Mouse (Mus musculus) kidney, adult 18-20 months (tissue): Measurements from ENCODE around the gene Olfr1309.
"Not testable (repeated sequence)": the region's sequence is repeated elsewhere in the genome, so short reads cannot be mapped to it uniquely, and the experiment has no call there.

Experiments used
- DNase-seq: peaks from one replicate; pipeline ENCODE4 v3.0.0; 2021

Gene Olfr1309

GRCm38 (mm10) chr2:111990181-111990580 lies at the start of gene Olfr1309:
TSS of gene Olfr1309 (minus strand) at chr2:111990281.
- no peak for DNase-seq

- DNase-seq: not testable (repeated sequence)
Measured at GRCm38 (mm10) chr2:112026971-112027370, 36.9 kb upstream of the Olfr1309 start.

DNA sequence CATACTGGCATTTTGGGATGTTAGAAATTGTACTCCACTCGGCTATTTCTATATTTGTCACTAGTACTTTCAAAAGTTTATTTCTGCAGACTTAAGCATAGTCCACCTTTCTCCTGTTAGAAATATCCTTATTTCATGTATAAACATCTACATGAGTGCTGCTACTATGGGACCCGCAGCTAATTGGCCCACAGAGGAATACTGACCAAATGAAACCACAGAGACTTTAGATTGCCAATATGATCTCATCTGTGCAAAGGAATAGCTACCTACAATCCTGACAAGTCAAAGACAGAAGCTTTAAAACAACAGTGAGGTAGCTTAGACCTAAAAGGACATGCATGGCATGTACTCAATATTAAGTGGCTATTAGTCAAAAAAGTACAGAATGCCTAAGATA lies 34.2 kb upstream of the Olfr1309 start, which contains the start of gene Olfr1311:
TSS of gene Olfr1311 (minus strand) at position 101 of the 400 bp plus-strand sequence.
- no peak for DNase-seq

DNA sequence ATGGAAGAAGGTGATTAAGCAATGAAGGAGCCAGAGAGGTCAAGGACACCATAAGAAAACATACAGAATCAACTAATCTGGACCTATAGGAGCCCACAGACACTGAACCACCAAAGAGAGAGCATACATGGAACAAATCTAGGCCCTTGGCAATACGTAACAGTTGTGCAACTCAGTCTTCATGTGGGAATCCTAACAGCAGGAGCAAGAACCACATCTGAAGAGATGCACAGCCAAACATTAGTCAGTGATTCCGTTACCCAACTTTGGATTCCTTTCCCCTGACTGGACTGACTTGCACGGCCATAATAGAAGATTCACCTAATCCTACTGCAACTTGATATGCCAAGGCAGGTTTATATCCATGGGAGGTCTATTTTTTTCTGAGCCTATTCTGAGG lies 24.8 kb upstream of the Olfr1309 start:
- DNase-seq: no peak

DNA sequence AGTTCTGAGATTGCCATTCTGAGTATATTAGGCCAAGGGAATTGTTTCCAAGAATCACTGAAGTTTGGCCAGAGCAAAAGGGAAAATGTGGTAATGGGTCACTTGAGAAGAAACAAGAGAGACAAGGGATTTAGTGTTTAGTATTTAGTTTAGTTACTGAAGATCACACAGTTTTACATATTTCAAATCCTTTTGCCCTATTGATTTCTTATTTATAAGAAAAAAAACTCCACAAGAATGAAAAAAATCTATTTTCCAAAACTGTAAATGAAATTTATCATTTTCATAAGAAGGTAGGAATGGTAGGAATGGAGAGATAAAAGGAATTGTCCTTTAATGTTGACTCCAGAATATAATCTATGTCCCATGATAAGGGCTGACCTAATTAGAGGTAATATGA lies 22.5 kb upstream of the Olfr1309 start, which contains the start of gene Olfr1310:
TSS of gene Olfr1310 (minus strand) at position 101 of the 400 bp plus-strand sequence.
- DNase-seq: no peak

GRCm38 (mm10) chr2:111964844-111965243 lies 25.2 kb downstream of the Olfr1309 start, which contains the start of gene Olfr1308:
TSS of gene Olfr1308 (minus strand) at chr2:111964944.
- no peak for DNase-seq

GRCm38 (mm10) chr2:111949340-111949739 lies 40.7 kb downstream of the Olfr1309 start, which contains the start of gene Olfr1307:
TSS of gene Olfr1307 (minus strand) at chr2:111949440.
- no peak for DNase-seq
